Mouse (Mus musculus) testis, adult 2 months (tissue): Measurements from ENCODE around the gene Olfr95. TPM values are rescaled to one million over a fixed set of nuclear protein-coding genes. Genes with fewer than 3 reads are reported as not detected.
"Not testable (repeated sequence)": the region's sequence is repeated elsewhere in the genome, so short reads cannot be mapped to it uniquely, and the experiment has no call there.

Experiments used
- H3K27ac ChIP-seq: fragments of 200-500 bp; 2 replicates; pipeline ENCODE4 v1.5.1; 2012; ENCODE audit warnings: low read depth, low read length; ENCODE audit not compliant: control insufficient read depth, insufficient read depth
- H3K27me3 ChIP-seq: fragments of 200-500 bp; 2 replicates; pipeline ENCODE4 v1.6.1; 2012; ENCODE audit warnings: mild to moderate bottlenecking, low read length, moderate library complexity; ENCODE audit not compliant: control insufficient read depth, insufficient read depth
- H3K36me3 ChIP-seq: fragments of 200-500 bp; 2 replicates; pipeline ENCODE4 v1.6.1; 2012; ENCODE audit warnings: mild to moderate bottlenecking, low read length; ENCODE audit not compliant: control insufficient read depth, insufficient read depth
- H3K4me1 ChIP-seq: fragments of 200-500 bp; 2 replicates; pipeline ENCODE4 v1.6.1; 2012; ENCODE audit warnings: low read length; ENCODE audit not compliant: control insufficient read depth, insufficient read depth
- H3K4me3 ChIP-seq: fragments of 200-500 bp; 2 replicates; pipeline ENCODE4 v1.5.1; 2012; ENCODE audit warnings: low read depth, mild to moderate bottlenecking, low read length, moderate library complexity, mixed read lengths; ENCODE audit not compliant: control insufficient read depth
- CTCF ChIP-seq: fragments of 200-500 bp; IDR thresholded peaks from 2 replicates; pipeline ENCODE4 v1.5.1; 2012; ENCODE audit warnings: low read depth, mild to moderate bottlenecking, inconsistent platforms, low read length, moderate library complexity; ENCODE audit not compliant: control insufficient read depth, insufficient read depth, insufficient replicate concordance
- POLR2A ChIP-seq: fragments of 200-500 bp; IDR thresholded peaks from 2 replicates; pipeline ENCODE4 v1.6.1; 2012; ENCODE audit warnings: low read depth, mild to moderate bottlenecking, inconsistent platforms, low read length, moderate library complexity; ENCODE audit not compliant: control insufficient read depth
- polyA plus RNA-seq: library from polyadenylated mRNA; depleted of rRNA; stranded (reverse); fragments of >200 nt; gene quantifications from 2 replicates; pipeline ENCODE4 v1.2.3, GENCODE M21; 2012; rRNA removed

Olfr95 gene
- not detected in 2 replicates for polyA plus RNA-seq

DNA sequence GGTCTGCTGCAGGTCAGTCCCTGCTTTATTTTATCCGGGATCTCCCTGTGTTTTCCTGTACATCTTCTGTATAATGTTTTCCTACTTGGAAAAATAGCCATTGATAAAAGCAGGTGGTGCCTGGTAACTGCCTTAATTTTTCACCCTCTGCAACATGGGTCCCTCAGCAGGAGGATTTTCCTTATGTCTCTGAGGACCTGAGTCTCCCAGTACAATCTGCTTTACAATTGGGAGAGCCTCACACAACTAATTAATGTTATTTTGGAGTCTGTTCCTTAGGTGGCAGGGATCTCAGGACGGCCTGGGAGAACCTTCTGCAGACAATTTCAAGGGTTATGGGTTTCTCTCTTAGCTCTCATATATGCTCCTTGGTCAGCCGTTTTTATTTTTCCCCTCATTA lies at the start of gene Olfr95:
Gene Olfr95 (minus strand): TSS at position 101 of the 400 bp plus-strand sequence.
- TF ChIP-seq POLR2A (no peak), CTCF (no peak)
- Histone ChIP-seq H3K36me3 (no peaks in the 10 kb centered on the region), H3K4me1 (peaks cover 3% of the 10 kb centered on the region; the same call in 1 of the 2 replicates), H3K27me3 (no peaks in the 10 kb centered on the region), H3K27ac (no peak within 1 kb of the TSS), H3K4me3 (no peak within 1 kb of the TSS)

DNA sequence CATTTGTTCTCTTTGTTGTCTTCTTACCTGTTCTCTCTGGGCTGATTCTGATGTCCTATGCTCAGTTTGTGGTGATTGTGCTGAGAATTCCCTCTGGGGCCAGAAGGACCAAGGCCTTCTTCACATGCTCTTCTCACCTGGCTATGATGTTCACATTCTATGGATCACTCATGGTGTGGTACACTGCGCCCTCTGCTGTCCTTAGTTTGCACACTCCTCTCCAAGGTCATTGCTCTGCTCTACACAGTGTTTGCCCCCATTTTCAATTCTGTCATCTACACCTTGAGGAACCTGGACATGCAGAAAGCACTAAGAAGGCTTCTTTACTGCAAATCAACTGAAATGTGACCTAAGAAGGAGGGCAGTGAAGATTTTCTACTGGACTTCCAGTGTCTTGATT lies 37.6 kb upstream of the Olfr95 start:
- peaks cover 3% of the 10 kb centered on the region; the same call in 1 of the 2 replicates for H3K4me1 ChIP-seq

DNA sequence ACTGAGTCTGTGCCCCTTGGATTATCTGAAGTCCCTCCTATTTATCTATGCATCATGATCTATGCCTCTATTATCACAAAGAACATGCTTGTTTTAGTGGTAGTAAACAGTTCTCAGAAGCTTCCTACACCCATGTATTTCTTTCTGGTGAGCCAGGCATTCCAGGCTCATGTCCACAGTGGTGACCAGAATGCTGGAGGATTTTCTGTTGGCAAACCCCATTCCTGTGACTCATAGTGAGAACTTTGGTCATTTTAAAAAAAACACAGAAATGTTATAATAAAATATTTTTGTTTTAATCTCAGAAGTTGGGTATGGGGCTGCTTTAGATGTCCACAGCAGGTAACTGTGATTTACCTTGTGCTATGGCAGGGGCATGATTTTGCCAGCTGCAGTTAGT lies 36.5 kb upstream of the Olfr95 start:
- H3K4me1 ChIP-seq: peaks cover 3% of the 10 kb centered on the region; the same call in 1 of the 2 replicates
- TF ChIP-seq CTCF: no peak
- TF ChIP-seq POLR2A: no peak
- H3K27me3 ChIP-seq: no peaks in the 10 kb centered on the region
- H3K36me3 ChIP-seq: no peaks in the 10 kb centered on the region
- no peak overlapping the region for H3K27ac ChIP-seq
- H3K4me3 ChIP-seq: no peak overlapping the region

More for the DNA sequence above, 37.6 kb upstream of the Olfr95 start:
- Histone ChIP-seq H3K4me3 (no peak overlapping the region), H3K27ac (no peak overlapping the region), H3K27me3 (no peaks in the 10 kb centered on the region), H3K36me3 (no peaks in the 10 kb centered on the region)
- TF ChIP-seq POLR2A: no peak

DNA sequence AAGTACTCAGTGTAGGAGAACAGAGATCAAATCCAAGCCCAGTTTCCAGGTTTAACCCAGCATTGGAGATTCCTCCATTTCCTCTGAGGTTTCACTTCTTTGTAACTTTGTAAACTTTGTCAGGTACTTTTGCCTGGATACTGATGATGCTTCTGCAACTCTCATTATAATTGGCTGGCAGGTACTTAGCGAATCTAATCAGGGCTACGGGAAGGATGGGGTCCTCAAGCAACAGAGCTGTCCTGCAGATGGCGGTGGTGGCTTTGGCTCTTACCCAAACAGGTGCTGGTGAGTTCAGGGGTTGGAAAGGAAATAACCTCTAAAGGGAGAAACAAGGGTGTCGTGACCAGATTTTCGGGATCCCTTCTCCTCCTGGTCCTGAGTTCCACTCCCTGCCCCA lies 33.8 kb upstream of the Olfr95 start:
- H3K4me3 ChIP-seq: no peak overlapping the region
- TF ChIP-seq CTCF (no peak), POLR2A (no peak)
- no peak overlapping the region for H3K27ac ChIP-seq
- no peaks in the 10 kb centered on the region for H3K36me3 ChIP-seq
- no peaks in the 10 kb centered on the region for H3K27me3 ChIP-seq
- H3K4me1 ChIP-seq: peaks cover 3% of the 10 kb centered on the region; the same call in 1 of the 2 replicates

DNA sequence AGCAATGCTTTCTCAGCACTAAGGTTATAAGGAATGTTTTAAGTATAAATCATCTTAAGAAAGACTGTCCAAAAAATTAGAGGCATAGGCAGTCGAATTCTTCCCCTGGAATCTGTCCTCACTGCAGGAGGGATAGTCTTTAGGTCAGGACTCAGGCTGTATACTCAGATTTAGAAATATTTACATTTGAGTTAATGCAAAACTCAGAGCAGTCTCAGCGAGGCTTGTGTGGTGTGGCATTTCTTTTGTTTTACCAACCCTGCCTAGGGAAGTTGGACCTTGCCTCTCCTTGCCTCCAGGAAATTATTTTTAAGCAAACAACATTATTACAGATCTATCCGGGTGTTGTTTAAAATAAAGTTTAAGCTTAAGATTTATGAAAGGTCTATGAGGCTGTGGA lies 29.3 kb upstream of the Olfr95 start:
- Histone ChIP-seq H3K4me3 (no peak overlapping the region), H3K36me3 (no peaks in the 10 kb centered on the region), H3K4me1 (peaks cover 3% of the 10 kb centered on the region; the same call in 1 of the 2 replicates), H3K27ac (no peak overlapping the region), H3K27me3 (no peaks in the 10 kb centered on the region)
- no peak for TF ChIP-seq POLR2A
- TF ChIP-seq CTCF: no peak

DNA sequence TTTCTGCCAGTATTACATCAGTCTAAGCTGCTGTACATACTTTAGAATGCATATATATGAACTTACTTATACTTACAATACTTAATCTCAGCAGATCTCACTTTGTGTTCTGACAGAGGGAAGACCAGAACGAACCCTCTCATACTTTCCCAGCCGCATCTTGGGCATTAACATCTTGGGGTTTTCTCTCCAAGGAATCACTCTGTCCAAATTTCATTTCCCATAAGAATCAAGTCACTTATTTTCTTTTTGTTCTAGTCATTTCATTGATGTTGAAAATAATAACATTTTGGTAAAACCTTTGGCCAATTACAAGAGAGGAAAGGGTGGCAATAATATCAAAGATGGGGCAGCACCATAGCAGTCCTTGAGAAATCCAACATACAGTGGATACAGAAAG lies 24.3 kb upstream of the Olfr95 start, which contains the start of gene Olfr97:
Gene Olfr97 (minus strand): TSS at position 101 of the 400 bp plus-strand sequence.
- H3K27ac ChIP-seq, H3K27me3 ChIP-seq, H3K36me3 ChIP-seq, H3K4me3 ChIP-seq, H3K4me1 ChIP-seq: not testable (repeated sequence)

DNA sequence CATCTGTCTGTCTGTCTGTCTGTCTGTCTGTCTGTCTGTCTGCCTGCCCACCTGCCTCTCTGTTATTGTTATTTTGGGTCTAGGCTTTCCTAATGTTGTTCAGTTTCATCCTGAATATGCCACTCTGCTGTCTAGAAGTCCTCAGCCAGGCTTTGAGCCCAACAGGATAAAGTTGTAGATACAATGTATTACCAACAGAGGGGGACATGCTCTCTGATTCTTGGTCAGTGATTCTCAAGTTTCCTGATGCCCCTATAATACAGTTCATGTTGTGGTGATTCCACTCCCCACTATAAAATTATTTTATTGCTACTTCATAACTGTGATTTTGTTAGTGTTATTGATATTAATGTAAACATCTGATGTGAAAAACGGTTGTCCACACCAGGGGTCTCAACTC lies 9.0 kb upstream of the Olfr95 start:
- TF ChIP-seq CTCF (no peak), POLR2A (no peak)
- Histone ChIP-seq H3K27me3 (no peaks in the 10 kb centered on the region), H3K36me3 (no peaks in the 10 kb centered on the region), H3K27ac (no peak overlapping the region), H3K4me3 (no peak overlapping the region), H3K4me1 (no peaks in the 10 kb centered on the region)

DNA sequence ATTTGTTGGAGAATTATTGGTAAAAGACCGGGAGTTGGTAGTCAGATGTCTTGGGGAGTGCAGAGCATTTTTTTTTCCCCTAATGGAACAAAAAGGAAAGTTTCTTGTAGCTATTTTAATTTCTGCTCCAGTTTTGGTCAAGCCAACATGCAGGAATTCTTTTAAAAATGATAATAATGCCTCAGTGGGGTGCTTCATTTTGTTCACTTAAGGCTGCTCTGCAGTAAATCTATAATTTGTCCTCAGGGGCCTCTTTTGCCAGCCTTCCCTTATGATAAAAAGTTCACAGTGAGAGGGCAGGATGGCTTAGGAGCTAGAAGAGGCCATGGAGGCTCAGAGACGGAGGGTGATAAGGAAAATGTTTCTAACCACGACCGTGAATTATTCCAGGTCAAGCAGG lies 6.9 kb upstream of the Olfr95 start, which contains the start of gene Olfr96:
Gene Olfr96 (plus strand): TSS at position 301 of the 400 bp plus-strand sequence.
- Histone ChIP-seq H3K27me3 (no peaks in the 10 kb centered on the region), H3K36me3 (no peaks in the 10 kb centered on the region)
- no peak for TF ChIP-seq POLR2A
- TF ChIP-seq CTCF: no peak

More for the DNA sequence above, 6.9 kb upstream of the Olfr95 start, which contains the start of gene Olfr96:
- H3K4me1 ChIP-seq: no peaks in the 10 kb centered on the region
- no peak within 1 kb of the TSS for H3K4me3 ChIP-seq
- H3K27ac ChIP-seq: no peak within 1 kb of the TSS
